Mouse (Mus musculus) spleen, adult 2 months (tissue): ENCODE results near the gene Csgalnact2.

Source experiments
- CTCF ChIP-seq: fragments of 200-500 bp; IDR thresholded peaks from 2 replicates; pipeline ENCODE4 v1.5.1; 2011; ENCODE audit warnings: mild to moderate bottlenecking, inconsistent platforms; ENCODE audit not compliant: insufficient read depth, insufficient read length, insufficient replicate concordance; ENCODE audit errors: extremely low read depth
- POLR2A ChIP-seq: fragments of 200-500 bp; IDR thresholded peaks from 2 replicates; pipeline ENCODE4 v1.6.1; 2011; ENCODE audit warnings: low read depth, low read length, inconsistent platforms

DNA sequence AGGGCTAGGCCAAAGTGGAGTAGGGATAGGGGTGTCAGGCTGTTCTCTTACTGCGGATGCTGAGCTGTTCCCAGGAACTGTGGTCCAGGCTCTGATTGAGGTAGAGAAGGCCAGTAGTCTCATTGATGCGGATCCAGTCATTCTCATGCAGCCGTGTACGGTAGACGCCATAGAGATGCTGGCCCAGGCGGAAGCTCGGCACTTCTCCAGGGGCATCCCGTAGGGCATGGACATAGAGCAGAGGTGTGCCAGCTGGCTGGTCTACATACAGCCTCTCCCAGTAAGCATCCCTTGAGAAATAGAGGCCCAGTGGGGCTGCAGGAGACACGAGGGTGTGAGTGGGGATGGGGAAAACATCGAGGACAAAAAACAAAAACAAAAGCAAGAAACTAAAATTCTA lies 45.2 kb upstream of the Csgalnact2 start:
- TF ChIP-seq CTCF, result no peak
- no peak for TF ChIP-seq POLR2A
